Mouse (Mus musculus): ENCODE data around the gene Wdr20rt. TPM values are rescaled to one million over a fixed set of nuclear protein-coding genes. Genes with fewer than 3 reads are reported as not detected.

The Wdr20rt gene
- polyA plus RNA-seq (2014; fragmentation: Nextera tagmentation; extraction: Ambion mirVana): not detected in 2 replicates

- 93% methylated on average over 22 of the region's 22 CpGs for WGBS
- Histone ChIP-seq H3K9me3 (replicated peaks; ENCODE audit: control insufficient read depth, low read length) (no peaks in the 10 kb centered on the region), H3K9ac (replicated peaks; ENCODE audit: low read length) (no peak within 1 kb of the TSS), H3K4me1 (ENCODE audit: control insufficient read depth, insufficient read depth, low read length) (no peaks in the 10 kb centered on the region), H3K36me3 (replicated peaks; ENCODE audit: control insufficient read depth, insufficient read depth, low read depth, low read length) (no peaks in the 10 kb centered on the region), H3K27me3 (ENCODE audit: control insufficient read depth, insufficient read depth, low read length) (no peaks in the 10 kb centered on the region), H3K4me3 (ENCODE audit: low read depth, low read length) (no peak within 1 kb of the TSS), H3K4me2 (ENCODE audit: low read depth, low read length) (no peak within 1 kb of the TSS), H3K27ac (replicated peaks; ENCODE audit: low read depth, low read length) (no peak within 1 kb of the TSS)
- DNase-seq (ENCODE audit: low spot score): no peak
- ATAC-seq (replicated peaks; ENCODE audit: insufficient number of reproducible peaks, low FRiP score, low TSS enrichment, low read depth): no peak
These were observed at the start of gene Wdr20rt for GRCm38 (mm10) chr12:65225467-65225945. Gene Wdr20rt (plus strand): TSS chr12:65225517.

GRCm38 (mm10) chr12:65187365-65187764 lies 38.0 kb upstream of the Wdr20rt start:
- 54% methylated on average over 3 of the region's 3 CpGs for WGBS
- no peak overlapping the region for H3K27ac ChIP-seq (replicated peaks; ENCODE audit: low read depth, low read length)
- no peak overlapping the region for H3K4me3 ChIP-seq (ENCODE audit: low read depth, low read length)
- H3K9ac ChIP-seq (replicated peaks; ENCODE audit: low read length): no peak overlapping the region
- H3K4me1 ChIP-seq (ENCODE audit: control insufficient read depth, insufficient read depth, low read length): no peaks in the 10 kb centered on the region
- no peaks in the 10 kb centered on the region for H3K27me3 ChIP-seq (ENCODE audit: control insufficient read depth, insufficient read depth, low read length)
- ATAC-seq (replicated peaks; ENCODE audit: insufficient number of reproducible peaks, low FRiP score, low TSS enrichment, low read depth) (no peak), DNase-seq (ENCODE audit: low spot score) (peak; percentile 49)
- H3K4me2 ChIP-seq (ENCODE audit: low read depth, low read length): no peak overlapping the region
- H3K9me3 ChIP-seq (replicated peaks; ENCODE audit: control insufficient read depth, low read length): no peaks in the 10 kb centered on the region
- no peaks in the 10 kb centered on the region for H3K36me3 ChIP-seq (replicated peaks; ENCODE audit: control insufficient read depth, insufficient read depth, low read depth, low read length)

- no peak overlapping the region for H3K4me2 ChIP-seq (ENCODE audit: low read depth, low read length)
- no peak for ATAC-seq (replicated peaks; ENCODE audit: insufficient number of reproducible peaks, low FRiP score, low TSS enrichment, low read depth)
- H3K4me3 ChIP-seq (ENCODE audit: low read depth, low read length): no peak overlapping the region
- H3K9ac ChIP-seq (replicated peaks; ENCODE audit: low read length): no peak overlapping the region
- no peak overlapping the region for H3K27ac ChIP-seq (replicated peaks; ENCODE audit: low read depth, low read length)
- no peaks in the 10 kb centered on the region for H3K36me3 ChIP-seq (replicated peaks; ENCODE audit: control insufficient read depth, insufficient read depth, low read depth, low read length)
- H3K4me1 ChIP-seq (ENCODE audit: control insufficient read depth, insufficient read depth, low read length): no peaks in the 10 kb centered on the region
- no peak for DNase-seq (ENCODE audit: low spot score)
- no peaks in the 10 kb centered on the region for H3K9me3 ChIP-seq (replicated peaks; ENCODE audit: control insufficient read depth, low read length)
- no peaks in the 10 kb centered on the region for H3K27me3 ChIP-seq (ENCODE audit: control insufficient read depth, insufficient read depth, low read length)
- 86% methylated on average over 2 of the region's 2 CpGs for whole genome bisulfite sequencing
These were observed 36.1 kb upstream of the Wdr20rt start for GRCm38 (mm10) chr12:65189213-65189612.

GRCm38 (mm10) chr12:65194003-65194530 lies 31.2 kb upstream of the Wdr20rt start:
- Histone ChIP-seq H3K4me1 (ENCODE audit: control insufficient read depth, insufficient read depth, low read length) (no peaks in the 10 kb centered on the region), H3K4me3 (ENCODE audit: low read depth, low read length) (no peak overlapping the region), H3K4me2 (ENCODE audit: low read depth, low read length) (no peak overlapping the region), H3K9me3 (replicated peaks; ENCODE audit: control insufficient read depth, low read length) (no peaks in the 10 kb centered on the region), H3K27ac (replicated peaks; ENCODE audit: low read depth, low read length) (no peak overlapping the region), H3K36me3 (replicated peaks; ENCODE audit: control insufficient read depth, insufficient read depth, low read depth, low read length) (no peaks in the 10 kb centered on the region), H3K9ac (replicated peaks; ENCODE audit: low read length) (no peak overlapping the region), H3K27me3 (ENCODE audit: control insufficient read depth, insufficient read depth, low read length) (no peaks in the 10 kb centered on the region)
- DNase-seq (ENCODE audit: low spot score) (no peak), ATAC-seq (replicated peaks; ENCODE audit: insufficient number of reproducible peaks, low FRiP score, low TSS enrichment, low read depth) (no peak)
- WGBS: 79% methylated on average over 5 of the region's 5 CpGs

DNA sequence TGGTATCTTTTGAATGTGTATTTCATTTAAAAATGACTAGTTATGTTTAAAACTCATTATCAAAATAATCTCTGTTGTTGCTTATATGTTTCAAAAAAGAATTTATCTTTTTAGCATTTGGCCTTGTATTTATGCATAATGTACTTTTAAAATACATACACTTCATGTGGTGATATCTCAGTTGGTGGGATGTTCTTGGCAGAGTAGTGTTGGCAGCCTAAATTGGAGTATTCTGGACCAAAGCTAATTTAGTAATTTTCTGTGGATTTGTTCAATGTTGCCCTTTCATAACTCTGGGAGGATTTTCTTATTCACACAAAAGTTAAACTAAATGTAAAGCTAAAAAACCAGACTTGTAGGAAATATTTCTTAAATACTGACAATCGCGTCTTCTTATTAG lies 23.5 kb upstream of the Wdr20rt start:
- Histone ChIP-seq H3K27me3 (ENCODE audit: control insufficient read depth, insufficient read depth, low read length) (no peaks in the 10 kb centered on the region), H3K4me2 (ENCODE audit: low read depth, low read length) (no peak overlapping the region), H3K9me3 (replicated peaks; ENCODE audit: control insufficient read depth, low read length) (no peaks in the 10 kb centered on the region), H3K4me1 (ENCODE audit: control insufficient read depth, insufficient read depth, low read length) (no peaks in the 10 kb centered on the region), H3K36me3 (replicated peaks; ENCODE audit: control insufficient read depth, insufficient read depth, low read depth, low read length) (no peaks in the 10 kb centered on the region), H3K27ac (replicated peaks; ENCODE audit: low read depth, low read length) (no peak overlapping the region), H3K4me3 (ENCODE audit: low read depth, low read length) (no peak overlapping the region), H3K9ac (replicated peaks; ENCODE audit: low read length) (no peak overlapping the region)
- no peak for ATAC-seq (replicated peaks; ENCODE audit: insufficient number of reproducible peaks, low FRiP score, low TSS enrichment, low read depth)
- no peak for DNase-seq (ENCODE audit: low spot score)
- WGBS: 97% methylated on average over 2 of the region's 2 CpGs

DNA sequence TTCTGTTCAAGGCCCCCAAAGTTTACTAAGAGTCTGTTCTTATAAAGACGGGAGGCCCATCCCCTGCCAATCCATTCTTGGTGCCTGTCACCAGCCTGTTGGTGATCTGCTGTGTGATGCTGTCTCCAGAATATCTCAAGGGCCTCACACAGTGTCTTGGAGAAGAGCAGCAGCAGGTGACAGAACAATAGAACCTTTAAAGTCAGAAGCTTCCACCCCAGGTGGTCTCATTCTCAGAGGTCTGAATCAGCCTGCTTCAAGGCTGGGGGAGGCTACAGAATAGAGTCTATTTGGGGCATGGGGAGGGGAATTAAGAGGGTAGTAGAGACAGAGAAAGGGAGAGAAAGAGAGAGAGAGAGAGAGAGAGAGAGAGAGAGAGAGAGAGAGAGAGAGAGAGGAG lies 18.9 kb upstream of the Wdr20rt start:
- Histone ChIP-seq H3K9ac (replicated peaks; ENCODE audit: low read length) (no peak overlapping the region), H3K27me3 (ENCODE audit: control insufficient read depth, insufficient read depth, low read length) (no peaks in the 10 kb centered on the region), H3K4me2 (ENCODE audit: low read depth, low read length) (no peak overlapping the region), H3K27ac (replicated peaks; ENCODE audit: low read depth, low read length) (no peak overlapping the region), H3K4me1 (ENCODE audit: control insufficient read depth, insufficient read depth, low read length) (no peaks in the 10 kb centered on the region), H3K4me3 (ENCODE audit: low read depth, low read length) (no peak overlapping the region), H3K36me3 (replicated peaks; ENCODE audit: control insufficient read depth, insufficient read depth, low read depth, low read length) (no peaks in the 10 kb centered on the region), H3K9me3 (replicated peaks; ENCODE audit: control insufficient read depth, low read length) (no peaks in the 10 kb centered on the region)
- DNase-seq (ENCODE audit: low spot score) (no peak), ATAC-seq (replicated peaks; ENCODE audit: insufficient number of reproducible peaks, low FRiP score, low TSS enrichment, low read depth) (no peak)
- WGBS: 56% methylated on average over 1 of the region's 1 CpGs

- Histone ChIP-seq H3K4me3 (ENCODE audit: low read depth, low read length) (no peak overlapping the region), H3K9ac (replicated peaks; ENCODE audit: low read length) (no peak overlapping the region), H3K4me1 (ENCODE audit: control insufficient read depth, insufficient read depth, low read length) (no peaks in the 10 kb centered on the region), H3K4me2 (ENCODE audit: low read depth, low read length) (no peak overlapping the region), H3K36me3 (replicated peaks; ENCODE audit: control insufficient read depth, insufficient read depth, low read depth, low read length) (no peaks in the 10 kb centered on the region), H3K27me3 (ENCODE audit: control insufficient read depth, insufficient read depth, low read length) (no peaks in the 10 kb centered on the region), H3K27ac (replicated peaks; ENCODE audit: low read depth, low read length) (no peak overlapping the region), H3K9me3 (replicated peaks; ENCODE audit: control insufficient read depth, low read length) (no peaks in the 10 kb centered on the region)
- WGBS: 79% methylated on average over 6 of the region's 6 CpGs
- DNase-seq (ENCODE audit: low spot score) (no peak), ATAC-seq (replicated peaks; ENCODE audit: insufficient number of reproducible peaks, low FRiP score, low TSS enrichment, low read depth) (no peak)
These were observed 8.9 kb upstream of the Wdr20rt start for GRCm38 (mm10) chr12:65216404-65216840.

- Histone ChIP-seq H3K4me3 (ENCODE audit: low read depth, low read length) (no peak overlapping the region), H3K27me3 (ENCODE audit: control insufficient read depth, insufficient read depth, low read length) (no peaks in the 10 kb centered on the region), H3K9ac (replicated peaks; ENCODE audit: low read length) (no peak overlapping the region), H3K36me3 (replicated peaks; ENCODE audit: control insufficient read depth, insufficient read depth, low read depth, low read length) (no peaks in the 10 kb centered on the region), H3K9me3 (replicated peaks; ENCODE audit: control insufficient read depth, low read length) (no peaks in the 10 kb centered on the region), H3K4me2 (ENCODE audit: low read depth, low read length) (no peak overlapping the region), H3K4me1 (ENCODE audit: control insufficient read depth, insufficient read depth, low read length) (no peaks in the 10 kb centered on the region), H3K27ac (replicated peaks; ENCODE audit: low read depth, low read length) (no peak overlapping the region)
- no peak for ATAC-seq (replicated peaks; ENCODE audit: insufficient number of reproducible peaks, low FRiP score, low TSS enrichment, low read depth)
- DNase-seq (ENCODE audit: low spot score): no peak
- 81% methylated on average over 6 of the region's 6 CpGs for WGBS
These were observed 3.3 kb downstream of the Wdr20rt start for GRCm38 (mm10) chr12:65228628-65229027.

All from embryonic facial prominence, embryonic 11.5 days (tissue).